Mouse (Mus musculus) erythroblast, embryonic 14.5 days (primary cell): Measurements from ENCODE around the gene Abr. TPM values are rescaled to one million over a fixed set of nuclear protein-coding genes. Genes with fewer than 3 reads are reported as not detected.

ENCODE experiments used
- H3K27me3 ChIP-seq: 2 replicates; pipeline ENCODE4 v1.6.1; 2012; ENCODE audit warnings: inconsistent platforms; ENCODE audit not compliant: control insufficient read depth
- H3K36me3 ChIP-seq: 2 replicates; pipeline ENCODE4 v1.6.1; 2012; ENCODE audit warnings: mild to moderate bottlenecking, inconsistent platforms; ENCODE audit not compliant: control insufficient read depth
- H3K4me1 ChIP-seq: 2 replicates; pipeline ENCODE4 v1.6.1; 2012; ENCODE audit warnings: inconsistent platforms; ENCODE audit not compliant: control insufficient read depth
- H3K4me3 ChIP-seq: replicated peaks from 2 replicates; pipeline ENCODE3; 2012; ENCODE audit warnings: moderate library complexity, mild to moderate bottlenecking, inconsistent platforms
- H3K9me3 ChIP-seq: 2 replicates; pipeline ENCODE4 v1.6.1; 2012; ENCODE audit warnings: low read length, inconsistent platforms, mixed read lengths; ENCODE audit not compliant: control insufficient read depth
- GATA1 ChIP-seq: IDR thresholded peaks from 2 replicates; pipeline ENCODE4 v1.6.1; 2012; ENCODE audit warnings: low read length, inconsistent platforms, mixed read lengths
- TAL1 ChIP-seq: IDR thresholded peaks from 3 replicates; pipeline ENCODE4 v1.6.1; 2012; ENCODE audit warnings: low read length, inconsistent platforms, mixed read lengths
- polyA plus RNA-seq: library from polyadenylated mRNA; stranded (reverse); fragments of >175 nt; gene quantifications from 2 replicates; pipeline ENCODE4 v1.2.3, GENCODE M21; 2012

Gene Abr
- polyA plus RNA-seq, 1 experiment = 0.03 TPM

DNA sequence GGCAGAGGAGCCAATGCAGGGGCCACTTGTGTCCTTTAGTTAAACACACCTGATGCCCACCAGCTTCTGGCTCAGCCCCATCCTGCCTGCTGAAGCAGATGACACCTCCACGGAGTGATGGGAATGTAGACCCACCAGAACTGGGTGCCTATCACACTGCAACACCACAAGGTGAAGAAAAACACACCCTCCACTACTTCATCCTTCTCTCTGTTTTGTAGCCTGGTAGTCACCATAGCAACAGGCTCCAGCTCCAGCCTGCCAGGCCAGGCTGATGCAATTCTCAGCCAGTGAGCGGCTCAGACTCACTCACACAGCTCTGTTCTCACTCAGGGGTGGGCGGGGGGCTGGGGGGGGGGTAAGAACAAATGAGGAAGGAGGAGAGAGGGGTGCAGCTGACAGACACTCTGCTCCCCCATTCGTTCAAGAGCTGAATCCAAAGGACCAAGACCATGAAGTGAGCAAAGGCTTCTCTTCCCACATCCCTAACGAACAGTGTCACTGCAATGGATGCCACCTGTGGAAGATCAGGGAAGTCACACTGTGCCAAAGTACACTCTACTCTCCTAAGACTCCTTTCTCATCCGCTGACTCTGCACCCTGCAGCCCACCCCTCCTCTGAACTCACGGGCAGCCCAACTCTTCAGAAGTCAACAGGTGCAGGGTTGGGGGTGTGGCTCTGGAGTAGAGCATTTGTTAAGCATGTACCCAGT, 91.0 kb downstream of the Abr start:
- H3K27me3 ChIP-seq = no peaks in the 10 kb centered on the region
- TF ChIP-seq GATA1 (no peak), TAL1 (no peak)

DNA sequence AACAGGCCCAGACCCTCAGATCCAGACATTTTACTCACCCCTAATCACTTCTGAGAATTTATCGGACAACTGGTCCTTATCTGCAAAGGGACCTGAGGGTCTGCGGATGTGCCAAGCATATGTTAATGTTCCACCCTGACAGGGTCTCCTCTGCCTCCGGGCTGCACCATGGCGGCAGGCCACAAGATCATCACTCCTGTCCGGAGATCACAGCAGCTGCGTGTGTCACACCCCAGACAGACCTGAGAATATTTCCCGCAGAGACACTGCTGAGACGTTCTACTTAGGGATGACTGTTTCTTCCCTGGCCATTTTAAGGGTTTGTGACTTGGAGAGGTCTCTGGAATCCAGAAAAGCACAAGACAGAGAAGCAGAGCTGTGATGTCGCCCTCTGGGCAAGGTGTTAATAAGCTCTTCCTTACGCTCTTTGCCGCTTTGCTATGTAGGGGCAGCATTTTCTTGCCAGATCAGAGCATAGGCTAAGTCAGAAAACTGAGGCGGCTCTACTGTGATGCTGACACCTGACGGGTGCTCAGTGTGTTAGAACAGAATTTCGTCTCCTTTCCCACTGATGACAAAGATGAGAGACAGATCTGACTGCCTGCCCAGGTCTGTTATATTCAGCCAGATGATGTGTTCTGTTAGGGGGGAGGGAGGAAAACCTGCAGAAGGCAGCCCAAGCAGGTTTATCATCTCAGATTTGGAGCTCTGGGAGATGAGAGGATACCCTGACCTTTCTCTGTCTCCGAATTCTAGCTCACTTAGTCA, 91.8 kb downstream of the Abr start:
- H3K27me3 ChIP-seq = no peaks in the 10 kb centered on the region
- H3K36me3 ChIP-seq = no peaks in the 10 kb centered on the region
- TF ChIP-seq GATA1 (no peak), TAL1 (no peak)
- H3K9me3 ChIP-seq = no peaks in the 10 kb centered on the region
- no peaks in the 10 kb centered on the region for H3K4me1 ChIP-seq
- H3K4me3 ChIP-seq = no peak overlapping the region

More for the DNA sequence above, 91.0 kb downstream of the Abr start:
- Histone ChIP-seq H3K36me3 (no peaks in the 10 kb centered on the region), H3K4me1 (no peaks in the 10 kb centered on the region), H3K4me3 (no peak overlapping the region), H3K9me3 (no peaks in the 10 kb centered on the region)

DNA sequence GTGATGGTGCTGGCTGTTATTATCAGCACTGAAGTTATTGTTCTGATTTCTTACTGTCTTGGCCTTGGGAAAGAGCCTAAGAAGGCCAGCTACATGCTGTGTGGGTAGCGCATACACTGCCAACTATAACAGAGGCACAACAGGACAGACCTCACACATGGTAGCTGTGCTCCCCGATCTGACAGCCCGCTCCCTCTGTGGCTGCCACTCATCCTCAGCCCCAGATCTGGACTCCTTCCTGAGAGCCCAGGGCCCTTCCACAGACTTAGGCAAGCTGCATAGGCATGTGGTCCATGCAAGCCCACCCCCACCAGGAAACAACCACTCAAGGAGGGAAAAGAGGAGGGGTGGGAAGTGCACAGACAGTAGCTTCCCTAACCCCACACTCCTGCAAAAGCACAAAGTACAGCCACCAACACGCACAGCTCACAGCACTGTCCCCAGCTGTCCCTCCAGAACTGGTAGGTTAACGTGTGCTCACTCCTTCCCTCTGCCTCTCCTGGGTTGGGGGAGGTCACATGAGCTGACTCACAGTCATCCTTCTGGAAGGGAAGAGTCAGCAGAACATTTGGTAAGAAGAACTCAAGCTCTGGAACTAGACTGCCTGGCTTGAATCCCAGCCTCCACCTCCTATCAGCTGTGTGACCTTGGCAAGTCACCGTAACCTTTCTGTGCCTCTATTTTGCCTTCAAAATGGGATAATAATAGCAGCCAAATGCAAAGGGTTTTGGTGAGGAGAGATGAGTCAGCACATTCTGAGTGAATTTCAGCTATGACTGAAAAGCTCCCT, 92.6 kb downstream of the Abr start:
- Histone ChIP-seq H3K27me3 (no peaks in the 10 kb centered on the region), H3K36me3 (no peaks in the 10 kb centered on the region), H3K9me3 (no peaks in the 10 kb centered on the region), H3K4me3 (no peak overlapping the region), H3K4me1 (no peaks in the 10 kb centered on the region)
- TF ChIP-seq GATA1 (no peak), TAL1 (no peak)

DNA sequence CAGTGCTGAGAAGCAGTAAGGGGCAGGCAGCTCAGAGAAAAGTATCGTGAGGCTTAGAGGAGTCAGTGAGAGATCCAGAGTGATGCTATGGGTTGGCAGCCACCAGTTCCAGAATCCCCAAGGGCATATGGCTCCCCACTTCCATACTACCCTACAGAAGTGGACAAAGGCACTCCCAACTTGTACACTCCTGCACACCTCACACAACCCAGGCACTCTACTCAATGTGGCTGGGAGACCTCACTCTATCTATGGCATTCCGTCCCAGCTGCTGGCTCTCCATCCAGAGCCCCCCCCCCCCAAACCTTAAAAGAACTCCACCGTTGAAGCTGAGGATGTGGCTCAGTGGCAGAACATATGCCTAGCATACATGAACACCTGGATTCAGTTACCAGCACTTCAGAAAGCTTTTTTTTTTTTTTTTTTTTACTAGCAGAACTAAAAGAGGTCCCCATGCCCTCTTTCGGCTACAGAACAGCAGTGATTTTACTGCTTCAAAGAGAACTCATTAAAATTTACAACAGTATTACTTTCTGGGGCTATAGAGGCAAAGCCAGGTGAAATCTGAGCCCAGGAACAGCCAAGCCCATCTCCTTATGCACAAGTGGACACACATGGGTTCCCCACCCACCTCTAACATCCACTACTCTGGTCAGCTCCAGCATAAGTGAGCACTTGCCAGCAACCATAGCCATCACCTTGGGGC, 96.3 kb downstream of the Abr start:
- no peaks in the 10 kb centered on the region for H3K9me3 ChIP-seq
- H3K36me3 ChIP-seq = no peaks in the 10 kb centered on the region
- no peak for TF ChIP-seq TAL1
- TF ChIP-seq GATA1 = no peak
- H3K4me3 ChIP-seq = no peak overlapping the region
- no peaks in the 10 kb centered on the region for H3K27me3 ChIP-seq
- no peaks in the 10 kb centered on the region for H3K4me1 ChIP-seq

DNA sequence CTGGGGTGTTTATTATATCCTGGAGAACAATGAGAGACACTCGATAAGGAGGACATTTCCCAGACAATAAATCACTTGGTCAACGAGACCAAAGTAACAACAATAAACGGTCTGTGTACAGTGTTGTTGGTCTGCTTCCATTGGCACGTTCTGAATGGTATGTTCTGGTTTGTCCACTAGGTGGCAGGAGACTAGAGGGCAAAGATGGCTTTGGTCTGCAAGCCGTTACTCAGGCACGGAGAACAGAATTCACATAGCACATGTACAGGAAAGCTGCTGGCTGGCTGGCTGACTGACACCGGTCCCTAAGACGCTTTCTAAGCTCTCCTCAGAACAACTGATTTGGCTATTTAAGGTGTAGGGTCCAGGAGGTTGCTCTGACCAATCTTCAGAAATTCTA, 97.2 kb downstream of the Abr start:
- H3K36me3 ChIP-seq = no peaks in the 10 kb centered on the region
- H3K27me3 ChIP-seq = no peaks in the 10 kb centered on the region
- no peak overlapping the region for H3K4me3 ChIP-seq
- TF ChIP-seq TAL1 (no peak), GATA1 (no peak)
- no peaks in the 10 kb centered on the region for H3K9me3 ChIP-seq
- H3K4me1 ChIP-seq = no peaks in the 10 kb centered on the region

DNA sequence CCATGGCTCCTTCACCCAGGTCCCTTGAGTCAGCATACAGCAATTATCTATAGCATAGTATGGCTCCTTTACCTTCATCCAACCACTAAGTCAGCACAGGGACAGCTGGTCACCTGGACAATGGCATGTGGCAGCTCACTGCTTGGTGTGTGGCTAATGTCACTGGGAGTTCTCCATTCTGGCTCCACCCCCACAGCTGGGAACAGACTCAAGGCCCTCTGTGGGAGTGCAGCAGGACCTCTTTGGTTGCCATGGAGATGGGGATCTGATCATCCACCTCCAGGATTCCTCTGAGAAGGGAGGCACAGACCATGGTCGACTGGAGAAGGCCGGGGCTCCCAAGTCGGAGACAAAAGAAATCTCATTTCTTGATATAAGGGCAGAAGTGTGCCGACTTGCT, 98.8 kb downstream of the Abr start:
- Histone ChIP-seq H3K27me3 (no peaks in the 10 kb centered on the region), H3K4me1 (no peaks in the 10 kb centered on the region), H3K4me3 (no peak overlapping the region), H3K36me3 (no peaks in the 10 kb centered on the region), H3K9me3 (no peaks in the 10 kb centered on the region)
- TF ChIP-seq GATA1 (no peak), TAL1 (no peak)

DNA sequence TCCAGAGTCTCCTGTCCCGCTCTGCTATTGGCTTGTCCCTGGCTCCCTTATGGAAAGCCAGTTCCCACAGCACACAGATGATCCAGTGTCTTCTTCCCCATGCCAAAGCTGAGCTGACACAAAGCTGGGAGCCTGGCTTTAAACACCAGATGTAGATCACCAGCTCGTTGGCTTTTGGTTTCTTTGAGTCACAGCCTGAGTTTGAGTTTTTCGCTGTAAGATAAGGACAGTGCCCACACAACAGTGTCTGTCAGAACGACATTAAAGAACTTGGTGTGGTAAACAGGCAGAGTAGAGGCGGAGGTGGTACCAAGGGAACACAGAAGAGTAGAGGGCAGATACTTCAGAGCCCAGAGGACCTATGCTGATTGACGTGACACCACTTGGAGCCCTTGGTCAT, 101.2 kb downstream of the Abr start:
- Histone ChIP-seq H3K4me3 (no peak overlapping the region), H3K9me3 (no peaks in the 10 kb centered on the region), H3K36me3 (no peaks in the 10 kb centered on the region), H3K27me3 (no peaks in the 10 kb centered on the region), H3K4me1 (no peaks in the 10 kb centered on the region)
- TF ChIP-seq TAL1 = no peak
- TF ChIP-seq GATA1 = no peak

DNA sequence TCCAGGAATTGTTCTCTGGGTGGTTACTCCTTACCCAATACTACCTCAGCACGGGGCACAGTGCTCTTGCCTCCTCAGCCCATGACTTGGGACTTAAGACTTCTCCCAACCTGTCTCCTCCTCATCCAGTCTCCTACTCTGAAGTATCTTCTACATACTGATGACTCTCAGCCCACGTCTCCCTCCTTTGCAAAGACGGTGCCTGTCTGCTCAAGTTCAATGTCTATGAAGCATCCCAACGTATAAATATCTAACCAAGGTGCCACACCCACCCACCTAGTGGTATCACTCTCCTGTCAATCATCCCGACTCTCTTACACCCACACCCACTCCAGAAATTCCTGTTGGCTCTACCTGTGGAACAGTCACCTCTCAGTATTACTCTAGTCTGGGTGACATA, 103.5 kb downstream of the Abr start:
- no peaks in the 10 kb centered on the region for H3K9me3 ChIP-seq
- no peak overlapping the region for H3K4me3 ChIP-seq
- TF ChIP-seq GATA1 = no peak
- TF ChIP-seq TAL1 = no peak
- H3K36me3 ChIP-seq = no peaks in the 10 kb centered on the region
- no peaks in the 10 kb centered on the region for H3K4me1 ChIP-seq
- H3K27me3 ChIP-seq = no peaks in the 10 kb centered on the region

DNA sequence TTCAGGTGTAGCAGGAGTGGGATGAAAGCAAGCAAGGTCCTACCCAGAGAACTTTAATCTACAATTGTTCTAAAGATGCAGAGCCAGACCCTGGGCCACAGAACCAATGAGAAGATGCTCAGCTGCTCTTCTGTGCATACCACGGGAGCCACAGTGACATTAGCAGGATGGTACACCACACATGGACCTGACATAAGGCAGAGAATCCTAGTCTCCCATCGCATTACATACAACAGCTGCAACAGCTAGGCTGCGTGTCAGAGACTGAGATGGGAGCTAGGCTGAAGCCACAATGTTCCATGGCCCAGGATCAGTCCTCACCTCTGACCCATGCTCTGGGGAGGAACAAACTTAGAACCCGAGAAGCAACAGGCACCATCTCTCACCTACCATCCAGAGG, 104.0 kb downstream of the Abr start:
- no peaks in the 10 kb centered on the region for H3K27me3 ChIP-seq
- H3K9me3 ChIP-seq = no peaks in the 10 kb centered on the region
- TF ChIP-seq TAL1 (no peak), GATA1 (no peak)
- H3K4me1 ChIP-seq = no peaks in the 10 kb centered on the region
- H3K36me3 ChIP-seq = no peaks in the 10 kb centered on the region
- H3K4me3 ChIP-seq = no peak overlapping the region
